Mouse (Mus musculus): ENCODE measurements at regions not wholly inside any gene's neighbourhood (a gene's known extent, or its start where the extent isn't known, plus 50 kb on each side); places are given as distances from the start of the nearest gene placed in this dataset.

- Histone ChIP-seq H3K27me3 (replicated peaks; ENCODE audit: control insufficient read depth, insufficient read depth, low read length) (no peaks in the 10 kb centered on the region), H3K27ac (ENCODE audit: low read depth, low read length) (no peak overlapping the region), H3K4me3 (ENCODE audit: low read depth, low read length) (no peak overlapping the region), H3K36me3 (ENCODE audit: control insufficient read depth, insufficient read depth, low read length) (no peaks in the 10 kb centered on the region), H3K9ac (ENCODE audit: low read length) (no peak overlapping the region), H3K9me3 (replicated peaks; ENCODE audit: control insufficient read depth, low read length) (no peaks in the 10 kb centered on the region), H3K4me2 (ENCODE audit: low read length) (no peak overlapping the region), H3K4me1 (ENCODE audit: control insufficient read depth, insufficient read depth, low read length) (no peaks in the 10 kb centered on the region)
- DNase-seq (ENCODE audit: low spot score) (no peak), ATAC-seq (no peak)
- WGBS = 68% methylated on average over 2 of the region's 2 CpGs
Measured at GRCm38 (mm10) chr3:35071046-35071445, 420.8 kb downstream of the Sox2 start.

- Histone ChIP-seq H3K4me2 (ENCODE audit: low read length) (no peak overlapping the region), H3K9ac (ENCODE audit: low read length) (no peak overlapping the region), H3K27me3 (replicated peaks; ENCODE audit: control insufficient read depth, insufficient read depth, low read length) (no peaks in the 10 kb centered on the region), H3K4me1 (ENCODE audit: control insufficient read depth, insufficient read depth, low read length) (peaks cover 13% of the 10 kb centered on the region; the same call in 1 of the 2 replicates), H3K36me3 (ENCODE audit: control insufficient read depth, insufficient read depth, low read length) (no peaks in the 10 kb centered on the region), H3K9me3 (replicated peaks; ENCODE audit: control insufficient read depth, low read length) (no peaks in the 10 kb centered on the region), H3K4me3 (ENCODE audit: low read depth, low read length) (no peak overlapping the region), H3K27ac (ENCODE audit: low read depth, low read length) (no peak overlapping the region)
- 37% methylated on average over 5 of the region's 5 CpGs for WGBS
- DNase-seq (ENCODE audit: low spot score) (no peak), ATAC-seq (no peak)
Measured at GRCm38 (mm10) chr3:35079887-35080286, 429.7 kb downstream of the Sox2 start.

GRCm38 (mm10) chr3:35084091-35084867 lies 434.1 kb downstream of the Sox2 start:
- Histone ChIP-seq H3K9ac (ENCODE audit: low read length) (no peak overlapping the region), H3K4me2 (ENCODE audit: low read length) (no peak overlapping the region), H3K4me3 (ENCODE audit: low read depth, low read length) (no peak overlapping the region), H3K36me3 (ENCODE audit: control insufficient read depth, insufficient read depth, low read length) (no peaks in the 10 kb centered on the region), H3K4me1 (ENCODE audit: control insufficient read depth, insufficient read depth, low read length) (peaks cover 22% of the 10 kb centered on the region), H3K9me3 (replicated peaks; ENCODE audit: control insufficient read depth, low read length) (no peaks in the 10 kb centered on the region), H3K27ac (ENCODE audit: low read depth, low read length) (peak overlapping the region; percentile 74), H3K27me3 (replicated peaks; ENCODE audit: control insufficient read depth, insufficient read depth, low read length) (no peaks in the 10 kb centered on the region)
- peak; percentile 89 for DNase-seq (ENCODE audit: low spot score)
- 6% methylated on average over 11 of the region's 11 CpGs for WGBS
- peak; percentile 87 for ATAC-seq

- ATAC-seq = peak; percentile 68
- H3K9ac ChIP-seq (ENCODE audit: low read length) = no peak overlapping the region
- WGBS = 3% methylated on average over 19 of the region's 19 CpGs
Measured at GRCm38 (mm10) chr3:35088241-35089080, 438.3 kb downstream of the Sox2 start.

GRCm38 (mm10) chr3:35090496-35091133 lies 440.4 kb downstream of the Sox2 start:
- Histone ChIP-seq H3K36me3 (ENCODE audit: control insufficient read depth, insufficient read depth, low read length) (no peaks in the 10 kb centered on the region), H3K4me1 (ENCODE audit: control insufficient read depth, insufficient read depth, low read length) (peaks cover 19% of the 10 kb centered on the region), H3K27me3 (replicated peaks; ENCODE audit: control insufficient read depth, insufficient read depth, low read length) (no peaks in the 10 kb centered on the region), H3K9ac (ENCODE audit: low read length) (no peak overlapping the region), H3K27ac (ENCODE audit: low read depth, low read length) (peak overlapping the region; percentile 65; the same call in 1 of the 2 replicates), H3K4me3 (ENCODE audit: low read depth, low read length) (no peak overlapping the region), H3K9me3 (replicated peaks; ENCODE audit: control insufficient read depth, low read length) (no peaks in the 10 kb centered on the region), H3K4me2 (ENCODE audit: low read length) (no peak overlapping the region)
- ATAC-seq (peak; percentile 74), DNase-seq (ENCODE audit: low spot score) (peak; percentile 75)
- 20% methylated on average over 5 of the region's 5 CpGs for WGBS

More at GRCm38 (mm10) chr3:35088241-35089080, 438.3 kb downstream of the Sox2 start:
- Histone ChIP-seq H3K27ac (ENCODE audit: low read depth, low read length) (peak overlapping the region; percentile 81), H3K4me2 (ENCODE audit: low read length) (peak overlapping the region; percentile 8; the same call in 1 of the 2 replicates), H3K36me3 (ENCODE audit: control insufficient read depth, insufficient read depth, low read length) (no peaks in the 10 kb centered on the region), H3K4me1 (ENCODE audit: control insufficient read depth, insufficient read depth, low read length) (peaks cover 28% of the 10 kb centered on the region), H3K4me3 (ENCODE audit: low read depth, low read length) (no peak overlapping the region), H3K9me3 (replicated peaks; ENCODE audit: control insufficient read depth, low read length) (no peaks in the 10 kb centered on the region), H3K27me3 (replicated peaks; ENCODE audit: control insufficient read depth, insufficient read depth, low read length) (no peaks in the 10 kb centered on the region)
- peak; percentile 90 for DNase-seq (ENCODE audit: low spot score)

GRCm38 (mm10) chr3:35093001-35093400 lies 442.8 kb downstream of the Sox2 start:
- no peaks in the 10 kb centered on the region for H3K9me3 ChIP-seq (replicated peaks; ENCODE audit: control insufficient read depth, low read length)
- no peak overlapping the region for H3K4me2 ChIP-seq (ENCODE audit: low read length)
- 91% methylated on average over 9 of the region's 9 CpGs for WGBS
- H3K4me3 ChIP-seq (ENCODE audit: low read depth, low read length) = no peak overlapping the region
- H3K27me3 ChIP-seq (replicated peaks; ENCODE audit: control insufficient read depth, insufficient read depth, low read length) = no peaks in the 10 kb centered on the region
- H3K4me1 ChIP-seq (ENCODE audit: control insufficient read depth, insufficient read depth, low read length) = peaks cover 17% of the 10 kb centered on the region
- no peak overlapping the region for H3K9ac ChIP-seq (ENCODE audit: low read length)
- no peaks in the 10 kb centered on the region for H3K36me3 ChIP-seq (ENCODE audit: control insufficient read depth, insufficient read depth, low read length)
- H3K27ac ChIP-seq (ENCODE audit: low read depth, low read length) = no peak overlapping the region
- DNase-seq (ENCODE audit: low spot score) = no peak
- ATAC-seq = no peak

- Histone ChIP-seq H3K4me2 (ENCODE audit: low read length) (no peak overlapping the region), H3K36me3 (ENCODE audit: control insufficient read depth, insufficient read depth, low read length) (no peaks in the 10 kb centered on the region), H3K9me3 (replicated peaks; ENCODE audit: control insufficient read depth, low read length) (no peaks in the 10 kb centered on the region), H3K4me1 (ENCODE audit: control insufficient read depth, insufficient read depth, low read length) (peaks cover 12% of the 10 kb centered on the region; the same call in 1 of the 2 replicates), H3K27me3 (replicated peaks; ENCODE audit: control insufficient read depth, insufficient read depth, low read length) (no peaks in the 10 kb centered on the region), H3K27ac (ENCODE audit: low read depth, low read length) (no peak overlapping the region), H3K9ac (ENCODE audit: low read length) (no peak overlapping the region), H3K4me3 (ENCODE audit: low read depth, low read length) (no peak overlapping the region)
- WGBS = 97% methylated on average over 8 of the region's 8 CpGs
- ATAC-seq (no peak), DNase-seq (ENCODE audit: low spot score) (no peak)
Measured at GRCm38 (mm10) chr3:35095221-35095620, 445.0 kb downstream of the Sox2 start.

GRCm38 (mm10) chr3:35096381-35096780 lies 446.2 kb downstream of the Sox2 start:
- H3K27me3 ChIP-seq (replicated peaks; ENCODE audit: control insufficient read depth, insufficient read depth, low read length) = no peaks in the 10 kb centered on the region
- ATAC-seq = no peak
- no peak overlapping the region for H3K9ac ChIP-seq (ENCODE audit: low read length)
- peaks cover 13% of the 10 kb centered on the region; the same call in 1 of the 2 replicates for H3K4me1 ChIP-seq (ENCODE audit: control insufficient read depth, insufficient read depth, low read length)
- 86% methylated on average over 5 of the region's 5 CpGs for WGBS
- H3K36me3 ChIP-seq (ENCODE audit: control insufficient read depth, insufficient read depth, low read length) = no peaks in the 10 kb centered on the region
- DNase-seq (ENCODE audit: low spot score) = no peak
- H3K4me3 ChIP-seq (ENCODE audit: low read depth, low read length) = no peak overlapping the region
- no peak overlapping the region for H3K4me2 ChIP-seq (ENCODE audit: low read length)
- no peaks in the 10 kb centered on the region for H3K9me3 ChIP-seq (replicated peaks; ENCODE audit: control insufficient read depth, low read length)
- H3K27ac ChIP-seq (ENCODE audit: low read depth, low read length) = no peak overlapping the region
